Mouse (Mus musculus) kidney, adult 11 months (tissue): Measurements from ENCODE around the gene Esyt3.

Experiments
- DNase-seq: peaks from one replicate; pipeline ENCODE4 v3.0.0; 2022

The Esyt3 gene

DNA sequence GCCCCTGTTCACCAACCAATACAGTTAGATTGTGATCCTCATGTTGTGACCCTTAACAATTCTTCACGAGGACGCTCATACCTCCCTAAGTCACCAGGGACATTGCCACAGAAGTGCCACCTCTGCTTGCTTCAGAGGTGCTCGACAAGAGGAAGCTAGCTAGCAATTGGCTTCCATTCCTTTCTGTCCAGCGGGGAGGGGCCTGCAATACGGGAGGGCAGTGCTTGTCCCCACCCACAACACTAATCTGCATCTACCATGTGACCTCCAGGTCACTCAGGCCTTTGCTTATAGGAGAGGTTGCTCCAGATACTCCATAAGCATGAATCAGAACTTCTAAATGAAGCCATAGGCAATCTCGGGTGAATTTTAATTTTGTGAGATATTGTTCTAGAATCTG lies 5.0 kb downstream of the Esyt3 start:
- no peak for DNase-seq

DNA sequence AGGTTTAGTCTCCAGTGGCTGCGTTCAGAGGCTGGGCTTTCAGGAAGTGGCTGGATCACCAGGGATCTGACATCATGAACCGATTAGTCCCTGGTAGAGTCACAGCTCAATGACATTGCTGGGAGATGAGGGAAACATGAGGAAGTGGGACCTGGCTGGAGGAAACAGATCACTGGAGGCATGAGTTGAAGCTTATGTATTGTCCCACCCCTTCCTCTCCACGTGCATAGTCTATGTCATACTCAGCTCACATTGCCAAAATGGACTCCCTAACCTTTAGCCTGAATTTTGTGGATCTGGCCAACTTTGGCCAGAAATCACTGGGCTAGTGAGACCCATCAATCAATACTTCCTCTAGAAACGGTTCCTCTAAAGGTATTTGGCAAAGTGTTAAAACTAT lies 5.4 kb downstream of the Esyt3 start:
- no peak for DNase-seq

DNA sequence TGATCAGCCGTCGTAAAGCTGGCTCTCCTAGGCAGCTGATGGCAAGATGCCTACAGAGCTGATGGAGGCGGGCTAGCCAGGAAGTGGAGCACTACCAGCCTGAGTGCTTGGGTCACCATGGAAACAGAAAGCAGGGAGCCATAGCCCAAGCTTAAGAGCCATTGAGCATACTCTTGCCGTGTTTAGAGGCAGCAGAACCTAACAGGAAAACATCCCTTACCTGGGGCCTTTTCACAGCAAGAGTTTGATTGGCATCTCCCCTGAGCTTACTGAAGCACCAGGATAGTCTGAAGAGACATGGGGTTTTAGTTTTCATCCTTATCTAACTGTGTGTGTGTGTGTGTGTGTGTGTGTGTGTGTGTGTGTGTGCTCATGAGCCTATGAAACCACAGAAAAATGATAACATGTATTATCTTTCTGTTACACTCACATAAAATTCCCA lies 13.0 kb downstream of the Esyt3 start:
- DNase-seq, result no peak

DNA sequence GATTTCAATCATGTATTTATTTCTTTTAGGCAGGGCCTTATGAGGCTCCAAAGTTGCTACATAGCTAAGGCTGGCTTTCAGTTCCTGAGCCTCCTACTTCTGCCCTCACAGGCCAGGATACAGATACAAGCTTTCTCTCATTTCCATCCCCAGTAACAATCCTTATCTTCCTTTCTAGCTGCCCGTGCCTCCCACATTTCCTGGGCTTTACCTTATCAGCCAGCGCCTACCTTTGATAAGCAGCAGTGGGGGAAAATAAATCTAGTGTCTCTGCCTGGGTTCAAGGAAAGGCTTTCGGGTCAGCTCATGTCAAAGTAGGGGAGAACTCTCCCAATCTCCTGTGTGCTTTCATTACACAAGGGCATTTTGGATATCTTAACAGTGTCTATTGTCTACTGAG lies 16.8 kb downstream of the Esyt3 start:
- DNase-seq, result no peak

DNA sequence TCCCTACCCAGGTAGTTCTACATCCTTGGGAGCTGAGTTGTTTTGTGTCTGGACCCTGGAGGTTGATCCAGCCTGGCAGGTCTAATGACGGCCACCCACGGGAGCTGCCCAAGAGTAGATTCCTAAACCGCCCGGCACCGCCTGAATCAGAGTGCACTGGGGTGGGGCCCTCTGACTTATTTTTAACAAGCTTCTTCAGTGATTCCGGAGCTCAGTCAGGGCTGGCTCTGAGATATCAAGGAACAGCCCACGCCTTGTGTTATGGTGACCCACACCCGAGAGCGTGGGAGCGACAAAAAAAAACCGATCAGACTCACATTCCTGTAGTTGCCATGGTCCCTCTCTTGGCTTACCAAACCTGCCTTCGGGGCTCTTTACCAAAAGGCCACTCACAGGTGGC lies 18.2 kb downstream of the Esyt3 start:
- no peak for DNase-seq

DNA sequence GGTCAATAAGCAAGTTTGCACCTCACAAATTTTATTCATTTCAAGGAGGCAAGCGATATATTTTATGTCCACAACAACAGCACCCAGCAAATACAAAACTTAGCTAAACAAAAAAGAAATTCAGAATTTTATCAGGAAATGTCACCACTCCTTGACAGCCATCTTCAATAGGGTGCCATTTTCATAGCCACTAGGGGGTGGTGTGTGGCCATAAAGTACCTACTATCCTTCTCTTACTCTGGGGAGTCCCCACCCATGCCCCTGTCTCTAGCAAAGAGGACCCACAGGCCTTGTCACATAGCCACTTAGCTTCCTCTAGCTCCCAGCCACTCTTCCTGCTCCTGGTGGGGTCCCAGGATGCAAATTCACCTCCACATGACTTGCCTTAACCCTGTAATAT lies 19.2 kb downstream of the Esyt3 start:
- DNase-seq, result no peak

DNA sequence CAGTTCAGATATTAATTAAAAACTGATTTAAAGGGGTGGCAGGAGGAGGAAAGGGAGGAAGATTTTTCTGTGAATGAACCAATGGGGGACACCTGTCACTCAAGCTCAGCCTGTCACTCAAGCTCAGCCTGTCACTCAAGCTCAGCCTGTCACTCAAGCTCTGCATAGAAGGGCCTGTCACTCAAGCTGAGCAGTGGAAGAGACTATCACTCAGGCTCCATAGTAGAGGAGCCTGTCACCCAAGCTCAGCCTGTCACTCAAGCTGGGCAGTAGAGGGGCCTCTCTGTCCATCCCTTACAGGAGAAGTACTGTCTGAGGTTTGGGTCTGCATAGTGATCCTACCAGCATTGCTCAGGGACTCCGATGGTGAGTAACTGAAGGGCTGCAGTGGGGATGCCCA lies 20.1 kb downstream of the Esyt3 start:
- DNase-seq, result no peak

DNA sequence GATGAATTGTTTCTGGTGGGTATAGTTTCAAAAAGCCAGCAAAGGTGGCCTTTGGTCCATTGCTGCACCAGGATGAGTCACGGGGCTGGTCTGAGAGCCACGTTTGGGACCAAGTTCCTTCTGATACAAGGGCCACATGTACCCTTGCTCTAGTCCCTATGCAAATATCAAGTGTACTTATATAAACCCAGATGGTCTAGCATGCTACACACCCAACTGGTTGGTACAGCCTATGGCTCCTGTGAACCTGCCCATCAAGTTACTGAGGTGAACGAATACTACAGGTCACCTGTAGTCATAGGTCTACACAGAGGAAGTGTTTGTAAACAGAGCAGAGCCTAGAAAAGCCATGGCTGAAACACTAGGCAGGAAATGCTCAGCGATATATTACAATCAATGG lies 21.8 kb downstream of the Esyt3 start:
- no peak for DNase-seq

DNA sequence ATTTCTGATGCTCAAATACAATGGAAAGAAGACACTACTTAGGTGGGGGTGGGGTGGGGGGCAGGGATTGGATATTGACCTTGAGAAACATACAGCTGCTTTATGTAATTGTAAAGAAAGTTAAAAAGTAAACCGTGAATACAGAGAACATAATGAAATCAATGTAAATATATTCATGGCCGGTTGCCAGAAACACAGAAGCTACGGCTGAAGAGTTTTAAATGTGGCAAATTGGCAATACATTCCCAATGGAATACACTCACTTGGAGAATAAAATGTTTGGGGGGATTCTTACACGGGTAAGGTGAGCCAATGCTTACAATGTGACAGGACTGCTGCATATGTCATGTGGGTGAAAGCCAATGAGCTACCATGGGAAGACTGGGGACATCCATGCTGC lies 31.5 kb downstream of the Esyt3 start:
- no peak for DNase-seq

DNA sequence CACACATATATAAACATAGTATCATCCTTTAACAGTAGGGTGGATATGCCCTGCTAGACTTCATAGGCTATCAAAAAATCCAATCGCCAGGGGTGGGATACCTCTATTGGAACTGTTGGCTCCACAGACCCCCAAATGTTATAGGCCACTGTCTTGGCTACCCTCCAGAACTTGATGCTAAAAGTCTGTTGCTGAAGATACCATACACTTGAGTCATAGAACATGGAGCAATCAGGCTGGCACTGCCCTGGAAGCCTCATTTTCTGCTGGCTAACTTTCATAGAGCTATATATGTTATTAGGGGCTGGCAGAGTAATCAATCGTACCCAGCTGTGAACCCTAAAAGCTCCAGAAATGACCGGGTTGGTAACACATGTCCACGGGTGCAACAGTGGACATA lies 32.4 kb downstream of the Esyt3 start:
- no peak for DNase-seq

DNA sequence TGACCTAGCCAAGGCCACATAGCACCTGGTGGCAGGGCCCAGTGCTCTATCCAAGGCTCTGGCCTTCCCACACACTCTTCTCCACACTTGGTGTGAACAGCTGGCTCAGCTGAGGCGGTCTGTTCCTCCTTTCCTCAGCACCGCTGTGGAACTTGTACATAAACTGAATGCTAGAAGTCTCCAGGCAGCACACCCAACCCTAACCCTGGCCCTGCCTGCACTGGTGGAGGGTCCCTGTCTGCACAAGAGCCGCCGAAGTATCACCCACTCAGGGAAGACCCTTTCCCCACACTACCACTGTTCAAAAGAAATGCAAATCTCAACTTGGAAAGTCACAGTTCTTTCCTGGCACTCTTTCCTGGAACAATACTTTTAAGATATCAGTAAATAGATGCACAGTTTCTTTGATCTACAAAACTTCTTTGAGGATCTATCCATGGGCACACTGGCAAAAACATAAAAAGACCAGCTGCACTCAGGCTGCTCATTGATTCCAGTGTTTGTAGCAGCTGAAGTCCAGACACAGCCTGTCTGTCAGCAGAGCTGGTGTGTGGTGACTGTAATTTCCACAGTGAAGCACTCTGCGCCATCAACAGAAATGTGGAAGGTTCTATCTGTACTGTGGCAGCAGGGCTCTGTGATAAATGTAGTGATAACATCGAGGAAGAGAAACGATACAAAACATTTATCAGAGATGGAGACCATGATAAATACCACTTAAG lies 33.0 kb downstream of the Esyt3 start:
- no peak for DNase-seq

DNA sequence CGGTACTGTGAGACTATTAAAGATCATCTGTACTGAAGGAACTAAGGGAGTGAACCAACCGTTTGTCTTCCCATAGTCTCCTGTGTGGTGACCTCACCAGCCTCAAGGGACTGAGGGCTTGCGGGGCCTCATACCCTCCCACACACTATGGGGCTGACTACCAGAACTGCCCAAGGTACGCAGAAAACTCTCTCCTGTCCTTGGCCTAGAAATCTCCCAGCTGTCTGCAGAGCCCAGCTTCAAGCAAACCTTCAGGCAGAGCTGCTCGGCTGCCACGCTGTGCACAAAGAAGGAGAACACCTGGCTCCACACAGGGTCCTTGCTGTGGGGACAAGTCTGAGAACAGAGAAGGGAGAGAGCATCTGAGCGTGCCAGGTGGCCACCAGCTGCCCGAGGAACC lies 38.4 kb downstream of the Esyt3 start:
- DNase-seq, result no peak

DNA sequence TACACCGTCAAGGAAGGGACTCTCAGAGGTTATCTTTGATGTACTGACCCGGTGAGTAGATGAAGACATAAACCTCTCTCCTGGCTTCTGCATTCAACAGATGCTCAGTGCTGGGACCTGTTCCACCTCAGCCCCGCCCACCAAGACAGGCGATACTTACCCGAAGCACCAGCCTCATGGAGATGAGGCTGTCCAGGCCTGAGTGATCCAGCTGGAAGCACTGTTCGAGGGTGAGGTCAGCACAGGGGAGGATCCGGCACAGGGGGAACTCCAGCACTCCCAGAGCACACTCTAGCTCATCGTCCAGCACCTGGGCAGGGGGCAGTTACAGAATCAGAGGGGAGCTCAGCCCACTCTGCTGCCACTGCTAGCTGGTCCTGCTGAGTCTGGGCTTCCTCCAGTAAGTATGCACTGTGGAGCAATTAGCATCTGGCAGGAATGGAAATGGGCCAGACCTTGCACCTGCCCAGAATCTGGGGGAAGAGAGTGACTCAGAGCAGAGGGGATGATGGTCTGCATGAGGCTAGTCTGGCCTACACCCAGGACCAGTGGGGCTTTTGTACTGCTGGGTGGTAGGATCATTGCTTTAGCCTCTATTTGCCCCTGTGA lies 38.9 kb downstream of the Esyt3 start:
- DNase-seq, result no peak

DNA sequence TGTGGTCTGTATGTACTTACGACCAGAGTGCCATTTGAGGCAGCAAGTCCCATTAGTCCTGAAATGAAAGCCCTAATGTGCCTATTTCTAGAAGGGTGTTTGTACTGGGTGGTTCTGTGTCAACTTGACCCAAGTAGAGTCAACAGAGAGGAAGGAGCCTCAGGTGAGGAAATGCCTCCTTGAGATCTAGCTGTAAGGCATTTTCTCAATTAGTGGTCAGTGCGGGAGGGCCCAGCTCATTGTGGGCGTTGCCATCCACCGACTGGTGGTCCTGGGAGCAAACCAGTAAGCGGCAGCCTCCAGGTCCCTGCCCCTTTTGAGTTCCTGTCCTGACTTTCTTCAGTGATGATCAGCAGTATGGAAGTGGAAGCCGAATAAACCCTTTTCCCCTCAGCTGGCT lies 52.1 kb downstream of the Esyt3 start:
- no peak for DNase-seq

DNA sequence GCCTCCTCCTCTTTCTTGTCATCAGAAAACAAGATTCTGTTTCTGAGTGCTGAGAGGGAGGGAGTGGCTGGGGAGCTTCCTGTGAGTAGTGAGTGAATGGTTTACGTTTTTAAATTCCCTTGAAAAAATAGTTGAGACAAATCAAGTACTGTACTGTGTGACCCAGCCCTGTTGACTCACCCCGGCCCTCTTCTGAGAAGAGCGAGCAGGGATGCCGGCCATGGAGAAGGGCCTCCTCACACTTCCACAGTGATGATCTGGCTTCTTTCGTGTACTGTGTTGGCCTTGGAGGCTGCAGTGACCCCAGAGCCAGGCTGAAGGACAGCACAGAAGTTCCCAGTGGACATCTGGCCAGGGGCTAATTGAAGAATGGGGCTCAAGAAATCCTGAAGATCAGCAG lies 54.1 kb downstream of the Esyt3 start:
- no peak for DNase-seq
